Mouse (Mus musculus): ENCODE results near the gene Ffar1. TPM values are rescaled to one million over a fixed set of nuclear protein-coding genes. Genes with fewer than 3 reads are reported as not detected.
"Not testable (repeated sequence)": the region's sequence is repeated elsewhere in the genome, so short reads cannot be mapped to it uniquely, and the experiment has no call there.

Gene Ffar1
- polyA plus RNA-seq, 1 experiment from 2014 or later, result not detected

DNA sequence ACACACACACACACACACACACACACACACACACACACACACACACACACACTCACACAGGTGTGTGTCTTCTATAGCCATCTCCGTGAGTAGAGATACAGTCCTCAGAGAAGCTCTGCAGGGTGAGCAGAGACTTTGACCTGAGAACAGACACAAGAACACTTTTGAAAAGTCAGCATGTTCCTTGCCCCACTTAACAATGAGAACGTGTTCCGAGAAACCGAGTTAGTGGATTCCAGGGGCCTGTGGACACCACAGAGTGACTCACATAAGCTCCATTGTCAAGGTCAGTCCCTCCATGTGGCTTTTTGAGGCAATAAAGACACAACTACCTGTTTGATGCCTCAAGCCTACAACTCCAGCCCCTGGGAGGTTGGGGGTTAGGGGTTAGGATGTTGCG lies 14.0 kb downstream of the Ffar1 start:
- 79% methylated on average over 5 of the region's 5 CpGs for WGBS

DNA sequence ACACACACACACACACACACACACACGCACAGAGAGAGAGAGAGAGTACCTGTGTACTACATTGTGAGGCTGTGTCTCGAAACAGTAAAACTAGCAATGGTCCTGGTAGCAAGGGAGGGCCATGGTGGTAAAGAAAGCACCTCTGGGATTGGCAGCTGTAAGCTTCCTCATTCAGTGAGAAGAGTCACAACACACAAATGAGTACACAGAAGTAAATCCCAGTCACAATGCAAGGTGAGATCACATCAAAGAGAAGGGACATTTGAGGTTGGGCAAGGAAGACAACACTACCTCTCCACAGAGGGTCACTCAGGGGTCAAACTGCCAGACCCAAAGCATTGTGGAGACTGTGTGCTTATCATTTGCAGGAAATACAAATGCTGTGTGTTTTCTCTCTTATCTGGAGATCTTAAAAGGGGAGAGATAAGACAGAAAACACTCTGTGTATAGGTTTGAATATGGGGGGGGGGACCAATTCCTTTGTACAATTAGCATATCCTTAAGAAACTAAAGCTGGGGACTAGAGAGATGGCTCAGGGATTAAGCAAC lies 14.8 kb downstream of the Ffar1 start:
- no peak overlapping the region for H3K4me2 ChIP-seq (replicated peaks)
- 79% methylated on average over 2 of the region's 2 CpGs for WGBS
- H3K9me3 ChIP-seq, result no peaks in the 10 kb centered on the region
- no peak overlapping the region for H3K9ac ChIP-seq
- no peak for ATAC-seq (ENCODE audit: insufficient number of reproducible peaks, insufficient read depth, low FRiP score, low TSS enrichment)
- no peaks in the 10 kb centered on the region for H3K4me1 ChIP-seq
- no peaks in the 10 kb centered on the region for H3K36me3 ChIP-seq
- no peak overlapping the region for H3K27ac ChIP-seq
- H3K27me3 ChIP-seq, result no peaks in the 10 kb centered on the region; the same call in 1 of the 2 replicates
- no peak overlapping the region for H3K4me3 ChIP-seq

More for the DNA sequence above, 14.0 kb downstream of the Ffar1 start:
- no peaks in the 10 kb centered on the region; the same call in 1 of the 2 replicates for H3K27me3 ChIP-seq
- no peak overlapping the region for H3K27ac ChIP-seq
- no peak overlapping the region for H3K4me2 ChIP-seq (replicated peaks)
- no peak overlapping the region for H3K9ac ChIP-seq
- no peaks in the 10 kb centered on the region for H3K9me3 ChIP-seq
- no peaks in the 10 kb centered on the region for H3K36me3 ChIP-seq
- H3K4me1 ChIP-seq, result no peaks in the 10 kb centered on the region
- no peak overlapping the region for H3K4me3 ChIP-seq
- ATAC-seq (ENCODE audit: insufficient number of reproducible peaks, insufficient read depth, low FRiP score, low TSS enrichment), result no peak

DNA sequence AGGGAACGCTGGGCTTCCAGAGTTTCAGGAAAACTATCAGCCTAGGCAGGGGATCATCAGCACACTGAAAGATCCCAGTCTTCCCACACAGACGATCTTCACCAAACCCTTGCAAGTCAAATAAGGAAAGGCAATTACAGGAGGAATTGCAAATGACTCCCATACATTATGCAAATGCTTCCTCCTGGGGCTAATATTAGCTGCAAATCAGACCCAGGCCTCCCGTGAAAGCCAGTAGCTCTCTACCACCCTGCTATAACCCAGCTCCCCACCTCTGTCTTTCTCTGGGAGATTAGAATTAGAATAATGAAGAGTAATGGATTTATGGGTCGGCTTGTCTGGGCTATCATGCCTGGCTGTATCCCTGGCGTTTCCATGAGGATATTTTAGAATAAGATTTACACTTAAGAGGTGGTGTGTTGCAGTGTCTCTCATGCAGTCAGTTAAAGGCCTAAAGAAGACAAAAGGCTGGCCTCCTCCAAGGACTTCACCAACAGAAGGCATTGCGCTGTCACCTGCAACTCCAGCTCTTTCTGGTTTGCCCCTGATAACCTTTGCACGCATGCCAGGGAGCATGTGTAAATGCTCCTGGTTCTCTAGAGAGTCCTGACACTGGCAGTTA lies 16.6 kb downstream of the Ffar1 start:
- Histone ChIP-seq H3K4me3 (no peak overlapping the region), H3K4me2 (replicated peaks) (no peak overlapping the region), H3K9me3 (no peaks in the 10 kb centered on the region), H3K4me1 (no peaks in the 10 kb centered on the region), H3K36me3 (no peaks in the 10 kb centered on the region), H3K27me3 (no peaks in the 10 kb centered on the region; the same call in 1 of the 2 replicates), H3K27ac (no peak overlapping the region), H3K9ac (no peak overlapping the region)
- WGBS, result 44% methylated on average over 7 of the region's 7 CpGs
- no peak for ATAC-seq (ENCODE audit: insufficient number of reproducible peaks, insufficient read depth, low FRiP score, low TSS enrichment)

DNA sequence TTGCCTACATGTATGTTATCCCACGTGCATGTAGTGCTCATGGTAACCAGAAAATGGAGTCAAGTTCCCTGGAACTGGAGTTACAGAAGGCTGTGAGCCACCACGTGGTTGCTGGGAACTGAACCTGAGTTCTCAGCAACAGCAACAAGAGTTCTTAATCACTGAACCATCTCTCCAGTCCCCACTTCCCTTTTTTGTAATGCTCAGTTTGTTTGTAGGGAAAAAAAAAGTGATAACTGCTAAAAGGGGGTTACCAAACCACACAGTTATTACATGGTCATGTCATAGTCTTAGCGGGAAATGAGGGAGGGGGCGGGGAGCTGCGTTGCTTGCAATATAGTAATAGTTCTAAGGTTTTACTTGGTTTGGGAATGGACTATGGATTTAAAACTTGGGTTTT lies 19.3 kb downstream of the Ffar1 start:
- no peak for ATAC-seq (ENCODE audit: insufficient number of reproducible peaks, insufficient read depth, low FRiP score, low TSS enrichment)
- 91% methylated on average over 5 of the region's 5 CpGs for WGBS

DNA sequence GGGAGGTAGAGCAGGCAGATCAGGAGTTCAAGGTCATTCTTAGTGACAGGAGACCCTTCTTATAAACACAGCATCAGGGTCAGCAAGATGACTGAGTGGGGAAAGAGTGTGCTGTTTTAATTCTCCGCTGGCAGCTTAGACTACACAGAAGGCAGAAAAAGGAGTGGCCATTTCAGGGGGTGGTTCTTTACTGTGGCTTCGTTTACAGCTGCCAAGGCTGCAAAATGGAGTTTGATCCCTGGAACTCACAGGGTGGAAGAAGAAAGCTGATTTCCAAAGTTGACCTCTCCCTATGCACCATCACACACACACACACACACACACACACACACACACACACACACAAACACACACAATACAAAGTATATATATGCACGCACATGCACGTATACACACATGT lies 20.0 kb downstream of the Ffar1 start:
- Histone ChIP-seq H3K4me2 (replicated peaks) (no peak overlapping the region), H3K27me3 (no peaks in the 10 kb centered on the region), H3K9ac (no peak overlapping the region), H3K36me3 (no peaks in the 10 kb centered on the region), H3K4me3 (no peak overlapping the region), H3K9me3 (no peaks in the 10 kb centered on the region), H3K27ac (no peak overlapping the region), H3K4me1 (no peaks in the 10 kb centered on the region)
- 72% methylated on average over 4 of the region's 4 CpGs for WGBS
- ATAC-seq (ENCODE audit: insufficient number of reproducible peaks, insufficient read depth, low FRiP score, low TSS enrichment), result no peak

More for the DNA sequence above, 19.3 kb downstream of the Ffar1 start:
- Histone ChIP-seq H3K36me3 (no peaks in the 10 kb centered on the region), H3K9me3 (no peaks in the 10 kb centered on the region), H3K4me1 (no peaks in the 10 kb centered on the region), H3K27me3 (no peaks in the 10 kb centered on the region), H3K4me2 (replicated peaks) (no peak overlapping the region), H3K4me3 (no peak overlapping the region), H3K9ac (no peak overlapping the region), H3K27ac (no peak overlapping the region)

DNA sequence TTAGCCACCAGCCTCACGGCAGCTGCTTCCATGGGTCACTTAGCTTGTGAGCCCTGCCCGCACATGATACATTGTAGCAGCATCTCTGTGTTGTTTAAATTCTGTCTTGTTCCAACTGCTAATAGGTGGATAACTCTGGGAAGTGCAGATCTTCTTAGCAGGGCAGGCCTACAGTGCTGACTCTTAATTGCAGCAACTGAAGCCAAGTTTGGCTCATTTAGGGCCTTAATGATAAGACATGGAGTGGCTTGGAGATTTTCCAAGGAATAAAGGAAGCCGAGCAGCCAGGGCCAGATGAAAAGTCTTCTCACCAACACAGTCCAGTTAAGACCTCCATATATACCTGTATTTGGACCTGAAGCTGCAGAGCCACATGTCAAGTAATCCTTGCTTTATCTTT lies 21.1 kb downstream of the Ffar1 start:
- no peak overlapping the region for H3K4me3 ChIP-seq
- H3K27ac ChIP-seq, result no peak overlapping the region
- no peaks in the 10 kb centered on the region for H3K36me3 ChIP-seq
- no peak overlapping the region for H3K4me2 ChIP-seq (replicated peaks)
- no peaks in the 10 kb centered on the region for H3K4me1 ChIP-seq
- H3K9me3 ChIP-seq, result no peaks in the 10 kb centered on the region
- no peaks in the 10 kb centered on the region for H3K27me3 ChIP-seq
- 77% methylated on average over 3 of the region's 3 CpGs for WGBS
- no peak overlapping the region for H3K9ac ChIP-seq
- no peak for ATAC-seq (ENCODE audit: insufficient number of reproducible peaks, insufficient read depth, low FRiP score, low TSS enrichment)

DNA sequence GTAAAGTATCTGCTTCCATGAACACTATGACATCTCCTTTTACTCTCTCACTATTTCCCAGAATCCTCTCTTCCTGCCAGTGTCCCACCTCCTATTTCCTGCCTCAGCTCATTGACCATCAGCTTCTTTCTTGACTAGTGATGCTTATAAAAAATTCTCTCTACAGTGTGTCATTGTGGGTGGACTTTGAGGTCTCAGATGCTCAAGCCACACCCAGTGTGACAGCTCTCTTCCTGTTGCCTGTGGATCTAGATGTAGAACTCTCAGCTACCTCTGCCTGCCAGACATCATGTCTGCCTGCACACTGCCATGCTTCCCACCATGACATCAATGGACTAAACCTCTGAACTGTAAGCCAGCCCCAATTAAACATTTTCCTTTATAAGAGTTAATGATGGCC lies 24.1 kb downstream of the Ffar1 start:
- Histone ChIP-seq H3K27me3 (no peaks in the 10 kb centered on the region), H3K27ac (no peak overlapping the region), H3K36me3 (no peaks in the 10 kb centered on the region), H3K4me3 (no peak overlapping the region), H3K9me3 (no peaks in the 10 kb centered on the region), H3K9ac (no peak overlapping the region), H3K4me2 (replicated peaks) (no peak overlapping the region), H3K4me1 (no peaks in the 10 kb centered on the region)
- no peak for ATAC-seq (ENCODE audit: insufficient number of reproducible peaks, insufficient read depth, low FRiP score, low TSS enrichment)

DNA sequence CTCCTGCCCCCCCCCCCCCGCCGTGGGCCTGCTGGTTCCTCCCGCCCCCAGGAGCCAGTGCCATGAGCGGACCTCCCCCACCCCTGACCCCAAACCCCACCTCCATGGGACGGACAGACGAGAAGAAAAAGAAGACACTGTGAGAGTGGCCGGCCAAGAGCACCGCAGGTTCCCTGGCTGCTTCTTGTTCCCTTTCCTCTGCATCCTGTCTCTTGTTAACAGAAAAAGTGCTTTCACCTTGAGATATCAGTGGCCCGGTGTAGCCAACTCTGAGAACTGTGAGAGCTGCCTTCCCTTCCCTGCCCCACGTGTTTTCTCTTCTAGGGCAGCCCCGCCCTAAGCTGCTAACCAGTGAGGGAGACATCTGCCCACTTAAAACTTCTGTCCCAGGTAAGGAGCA lies 28.7 kb downstream of the Ffar1 start:
- 45% methylated on average over 7 of the region's 11 CpGs for WGBS

DNA sequence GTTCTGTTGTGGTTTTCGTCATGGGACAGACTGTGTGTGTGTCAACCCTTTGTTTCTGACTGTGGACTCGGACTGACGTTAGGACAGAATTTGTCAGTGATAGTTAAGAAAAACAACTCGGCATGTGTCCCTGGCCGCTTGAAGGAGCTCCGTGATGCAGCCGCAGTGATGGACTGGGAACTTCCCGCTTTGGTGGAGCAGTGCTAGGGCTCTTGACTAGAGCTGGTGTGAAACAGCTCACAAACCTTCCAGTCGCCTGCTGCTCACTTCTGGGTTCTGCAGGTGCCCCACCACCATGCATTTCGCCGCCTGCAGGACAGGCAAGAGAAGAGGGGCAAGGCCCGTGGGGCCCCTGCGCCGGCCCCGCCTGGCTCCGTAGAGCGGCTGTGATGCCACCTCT lies 29.1 kb downstream of the Ffar1 start:
- no peak overlapping the region for H3K4me2 ChIP-seq (replicated peaks)
- no peak for ATAC-seq (ENCODE audit: insufficient number of reproducible peaks, insufficient read depth, low FRiP score, low TSS enrichment)
- 77% methylated on average over 17 of the region's 17 CpGs for WGBS
- H3K9me3 ChIP-seq, result no peaks in the 10 kb centered on the region
- no peak overlapping the region for H3K9ac ChIP-seq
- H3K4me3 ChIP-seq, result no peak overlapping the region
- H3K27me3 ChIP-seq, result no peaks in the 10 kb centered on the region
- no peaks in the 10 kb centered on the region for H3K36me3 ChIP-seq
- no peaks in the 10 kb centered on the region for H3K4me1 ChIP-seq
- no peak overlapping the region for H3K27ac ChIP-seq

More for the DNA sequence above, 28.7 kb downstream of the Ffar1 start:
- ATAC-seq (ENCODE audit: insufficient number of reproducible peaks, insufficient read depth, low FRiP score, low TSS enrichment); H3K4me3 ChIP-seq; H3K27ac ChIP-seq; H3K4me1 ChIP-seq; H3K9me3 ChIP-seq; H3K9ac ChIP-seq; H3K4me2 ChIP-seq (replicated peaks); H3K36me3 ChIP-seq; H3K27me3 ChIP-seq: not testable (repeated sequence)

DNA sequence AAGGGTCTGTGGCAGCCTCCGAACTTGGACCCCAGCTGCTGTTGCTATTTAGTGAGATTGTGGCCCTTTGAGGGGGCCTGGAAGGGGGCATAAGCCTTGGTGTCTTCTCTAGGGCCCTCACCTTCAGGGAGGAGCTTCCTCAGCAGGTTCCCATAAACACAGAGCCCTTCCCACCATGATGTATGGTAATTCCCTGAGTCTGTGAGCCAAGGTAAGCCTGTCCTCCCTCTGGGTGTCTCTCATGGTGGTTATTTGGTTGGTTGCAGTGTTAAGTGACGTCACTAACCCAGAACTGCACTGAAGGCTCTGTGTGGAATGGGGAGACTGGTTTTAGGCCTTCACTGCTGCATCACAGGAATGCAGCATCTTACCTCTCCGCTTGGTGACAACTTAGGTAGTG lies 31.9 kb downstream of the Ffar1 start:
- WGBS, result 67% methylated on average over 3 of the region's 3 CpGs
- H3K4me3 ChIP-seq, result no peak overlapping the region
- H3K4me1 ChIP-seq, result no peaks in the 10 kb centered on the region
- no peak for ATAC-seq (ENCODE audit: insufficient number of reproducible peaks, insufficient read depth, low FRiP score, low TSS enrichment)
- no peaks in the 10 kb centered on the region for H3K27me3 ChIP-seq
- no peaks in the 10 kb centered on the region for H3K9me3 ChIP-seq
- H3K27ac ChIP-seq, result no peak overlapping the region
- no peak overlapping the region for H3K4me2 ChIP-seq (replicated peaks)
- H3K9ac ChIP-seq, result no peak overlapping the region
- H3K36me3 ChIP-seq, result no peaks in the 10 kb centered on the region

DNA sequence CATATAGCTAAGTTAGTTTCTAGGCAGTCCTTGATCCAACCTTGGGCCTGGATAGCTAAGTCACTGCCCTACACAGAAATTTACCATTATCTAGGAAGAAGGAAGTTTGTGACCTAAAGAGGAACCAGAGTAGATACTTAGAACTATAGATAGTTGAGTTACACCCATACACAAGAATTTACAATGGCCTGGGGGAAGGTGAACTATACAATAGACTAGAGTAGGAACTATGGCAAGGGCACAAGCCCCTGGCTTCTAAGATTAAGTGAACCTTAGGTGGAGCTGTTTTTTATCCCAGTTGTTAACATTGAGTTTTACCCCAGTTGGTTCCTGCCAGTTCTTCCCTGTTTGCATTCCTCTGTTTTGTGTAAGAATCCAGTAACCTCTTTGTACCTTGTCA lies 32.5 kb downstream of the Ffar1 start:
- not testable (repeated sequence) for H3K4me1 ChIP-seq; H3K9ac ChIP-seq; H3K27me3 ChIP-seq; H3K9me3 ChIP-seq; H3K36me3 ChIP-seq; H3K4me2 ChIP-seq (replicated peaks); H3K27ac ChIP-seq; H3K4me3 ChIP-seq; ATAC-seq (ENCODE audit: insufficient number of reproducible peaks, insufficient read depth, low FRiP score, low TSS enrichment)

DNA sequence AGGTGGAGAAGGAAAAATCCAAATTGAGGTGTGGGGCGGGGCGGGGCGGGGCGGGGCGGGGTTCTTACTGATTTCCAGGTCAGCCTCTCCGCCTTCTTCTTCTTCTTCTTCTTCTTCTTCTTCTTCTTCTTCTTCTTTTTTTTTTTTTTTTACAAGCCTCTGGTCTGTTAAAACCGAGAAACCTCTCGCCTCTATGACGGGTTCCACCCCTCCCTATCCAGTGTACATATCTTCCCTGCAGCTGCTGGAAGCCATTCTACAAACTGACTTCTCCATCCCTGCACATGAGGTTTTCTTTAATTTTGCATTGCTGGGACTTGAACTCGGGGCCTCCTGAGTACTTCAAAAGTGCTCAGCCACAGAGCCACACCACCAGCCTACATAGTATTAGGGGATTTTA lies 34.7 kb downstream of the Ffar1 start:
- Histone ChIP-seq H3K36me3 (no peaks in the 10 kb centered on the region), H3K9ac (no peak overlapping the region), H3K27me3 (no peaks in the 10 kb centered on the region), H3K4me1 (no peaks in the 10 kb centered on the region), H3K4me2 (replicated peaks) (no peak overlapping the region), H3K9me3 (no peaks in the 10 kb centered on the region), H3K27ac (no peak overlapping the region), H3K4me3 (no peak overlapping the region)
- WGBS, result 83% methylated on average over 10 of the region's 10 CpGs
- no peak for ATAC-seq (ENCODE audit: insufficient number of reproducible peaks, insufficient read depth, low FRiP score, low TSS enrichment)
